Mouse (Mus musculus) embryonic fibroblast, embryonic 13.5 days (primary cell): ENCODE data around the gene Inmt.

ENCODE experiments used
- CTCF ChIP-seq: IDR thresholded peaks from 2 replicates; pipeline ENCODE4 v1.5.1; 2011; ENCODE audit warnings: mild to moderate bottlenecking, control low read depth, low read length, moderate library complexity, borderline replicate concordance; ENCODE audit not compliant: insufficient read depth
- POLR2A ChIP-seq: IDR thresholded peaks from 2 replicates; pipeline ENCODE4 v1.6.1; 2011; ENCODE audit warnings: low read depth, mild to moderate bottlenecking, control low read depth, low read length, moderate library complexity

DNA sequence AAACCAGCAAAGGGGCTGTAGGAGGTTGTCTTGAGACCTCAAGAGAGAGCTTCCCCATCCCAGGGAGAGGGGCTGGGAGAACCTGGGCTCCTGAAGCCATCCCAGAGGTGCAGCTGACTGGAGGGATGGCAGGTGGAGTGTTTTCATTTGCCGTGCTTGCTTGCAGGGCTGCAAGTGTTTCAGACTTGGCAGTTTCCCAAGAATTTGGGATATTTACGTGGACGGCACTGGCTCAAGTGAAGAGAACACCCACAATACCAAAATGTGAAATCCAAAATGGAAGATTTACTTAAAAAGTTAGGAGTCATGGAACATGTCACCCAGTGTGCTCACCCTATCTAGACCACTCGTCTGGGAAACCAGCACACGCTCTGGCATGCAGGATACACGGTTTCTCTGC lies 44.2 kb downstream of the Inmt start:
- TF ChIP-seq CTCF: no peak
- no peak for TF ChIP-seq POLR2A
